In the genomic region with DNA sequence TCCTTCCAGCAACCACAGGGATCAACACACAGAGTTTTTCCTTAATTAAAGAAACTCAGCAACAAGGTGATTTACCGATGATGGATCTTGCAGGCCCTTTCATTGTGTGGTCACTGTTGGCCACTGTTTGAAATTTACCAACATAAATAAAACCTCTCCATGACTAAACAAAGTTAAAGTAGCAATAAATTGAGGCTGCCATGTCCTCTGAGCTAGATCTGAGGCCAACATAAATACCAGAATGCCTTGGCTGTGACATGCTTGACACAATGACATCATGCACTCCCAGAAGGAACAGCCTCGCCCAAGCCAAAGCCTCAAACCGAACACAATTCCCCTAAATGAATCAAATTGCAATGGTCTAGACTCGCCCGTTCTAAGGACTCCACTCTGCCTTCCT, we compare ENCODE assay signal across 12 mouse cellular contexts.
DNase-seq lines count a peak whose midpoint lies in the region; ATAC-seq and TF ChIP-seq lines count a peak whose summit lies in the region.
"Had no signal": no experiment of that assay in that cellular context is flagged by ENCODE, and none has a peak within 500 bp of the region (broad histone marks: within the 10 kb centered on the region; RNA-seq: fewer than 3 reads in every experiment).

No protein-coding gene starts in this region.

- 12% methylated on average over 5 of the region's 5 CpGs for WGBS in kidney, embryonic 16.5 days
- WGBS in kidney, postnatal 0 days, result 8% methylated on average over 5 of the region's 5 CpGs
- WGBS in neural tube, embryonic 14.5 days, result 33% methylated on average over 5 of the region's 5 CpGs

- ATAC-seq in kidney, embryonic 16.5 days (ENCODE audit: low FRiP score, low TSS enrichment), result peak; percentile 90
- peak; percentile 68 for ATAC-seq in kidney, postnatal 0 days (replicated peaks; ENCODE audit: low FRiP score, low read depth)
- ATAC-seq in neural tube, embryonic 14.5 days (ENCODE audit: low read depth), result peak; percentile 64

- H3K9me3 ChIP-seq in kidney, embryonic 16.5 days (ENCODE audit: low read length), result 0 out of 2 replicates have a peak, but pooled peaks cover 4% of the 10 kb centered on the region
- H3K9me3 ChIP-seq in kidney, postnatal 0 days (replicated peaks; ENCODE audit: low read length), result no peaks in the 10 kb centered on the region
- no peaks in the 10 kb centered on the region for H3K9me3 ChIP-seq in neural tube, embryonic 14.5 days (ENCODE audit: control insufficient read depth, low read length)
- H3K9me3 ChIP-seq: embryonic facial prominence, embryonic 15.5 days; hindbrain, embryonic 15.5 days; midbrain, embryonic 12.5 days had no signal

- no peaks in the 10 kb centered on the region for H3K36me3 ChIP-seq in kidney, embryonic 16.5 days (ENCODE audit: insufficient read depth, low read length)
- H3K36me3 ChIP-seq in kidney, postnatal 0 days (ENCODE audit: insufficient read depth, low read length), result no peaks in the 10 kb centered on the region
- no peaks in the 10 kb centered on the region for H3K36me3 ChIP-seq in neural tube, embryonic 14.5 days (ENCODE audit: control insufficient read depth, insufficient read depth, low read length)
- H3K36me3 ChIP-seq: embryonic facial prominence, embryonic 15.5 days; hindbrain, embryonic 15.5 days; midbrain, embryonic 12.5 days had no signal

- H3K4me3 ChIP-seq in kidney, embryonic 16.5 days (ENCODE audit: low read length), result no peak overlapping the region
- H3K4me3 ChIP-seq in kidney, postnatal 0 days (replicated peaks; ENCODE audit: low read depth, low read length), result no peak overlapping the region
- H3K4me3 ChIP-seq in neural tube, embryonic 14.5 days (ENCODE audit: low read depth, low read length), result no peak overlapping the region
- H3K4me3 ChIP-seq: embryonic facial prominence, embryonic 15.5 days; gastrocnemius, adult 2 months; hindbrain, embryonic 15.5 days; midbrain, embryonic 12.5 days had no signal

- no peak overlapping the region for H3K9ac ChIP-seq in kidney, embryonic 16.5 days (replicated peaks; ENCODE audit: low read length)
- no peak overlapping the region for H3K9ac ChIP-seq in kidney, postnatal 0 days (ENCODE audit: low read depth, low read length)
- H3K9ac ChIP-seq in neural tube, embryonic 14.5 days (replicated peaks; ENCODE audit: low read depth, low read length), result no peak overlapping the region
- H3K9ac ChIP-seq: embryonic facial prominence, embryonic 15.5 days; hindbrain, embryonic 15.5 days; midbrain, embryonic 12.5 days had no signal

- no peaks in the 10 kb centered on the region for H3K27me3 ChIP-seq in kidney, embryonic 16.5 days (ENCODE audit: insufficient read depth, low read length)
- H3K27me3 ChIP-seq in kidney, postnatal 0 days (ENCODE audit: insufficient read depth, low read length), result no peaks in the 10 kb centered on the region
- no peaks in the 10 kb centered on the region for H3K27me3 ChIP-seq in neural tube, embryonic 14.5 days (ENCODE audit: control insufficient read depth, insufficient read depth, low read length)
- H3K27me3 ChIP-seq: embryonic facial prominence, embryonic 15.5 days; hindbrain, embryonic 15.5 days; midbrain, embryonic 12.5 days had no signal

- H3K27ac ChIP-seq in kidney, embryonic 16.5 days (ENCODE audit: low read length), result peak overlapping the region; percentile 78
- H3K27ac ChIP-seq in kidney, postnatal 0 days, result 0 out of 2 replicates have a peak overlapping the region, but pooled peaks have one; percentile 56
- no peak overlapping the region for H3K27ac ChIP-seq in neural tube, embryonic 14.5 days (ENCODE audit: low read depth, low read length)
- H3K27ac ChIP-seq: embryonic facial prominence, embryonic 15.5 days; gastrocnemius, adult 2 months; hindbrain, embryonic 15.5 days; midbrain, embryonic 12.5 days had no signal

- no peak overlapping the region for H3K4me2 ChIP-seq in kidney, embryonic 16.5 days (replicated peaks; ENCODE audit: low read depth, low read length)
- H3K4me2 ChIP-seq in kidney, postnatal 0 days (ENCODE audit: low read length), result no peak overlapping the region
- no peak overlapping the region for H3K4me2 ChIP-seq in neural tube, embryonic 14.5 days (ENCODE audit: low read depth, low read length)
- H3K4me2 ChIP-seq: embryonic facial prominence, embryonic 15.5 days; hindbrain, embryonic 15.5 days; midbrain, embryonic 12.5 days had no signal

- no peak for DNase-seq in kidney, adult 11 months
- DNase-seq in embryo, embryonic 10.5 days (ENCODE audit: low spot score), result peak; percentile 38
- DNase-seq in kidney, postnatal 0 days (ENCODE audit: low spot score), result peak; percentile 92
- DNase-seq in left cerebral cortex, postnatal 10 days (ENCODE audit: extremely low spot score in 1 of 2, low spot score in 2 of 2), result no peak
- DNase-seq in urinary bladder, postnatal 4 days (ENCODE audit: low spot score in 2 of 2), result no peak
- DNase-seq: gastrocnemius, adult 2 months; retina, postnatal 1 day had no signal

- H3K4me1 ChIP-seq in kidney, embryonic 16.5 days (ENCODE audit: insufficient read depth, low read length), result peaks cover 22% of the 10 kb centered on the region
- peaks cover 4% of the 10 kb centered on the region for H3K4me1 ChIP-seq in kidney, postnatal 0 days (replicated peaks; ENCODE audit: insufficient read depth, low read length)
- peaks cover 10% of the 10 kb centered on the region; the same call in 1 of the 2 replicates for H3K4me1 ChIP-seq in neural tube, embryonic 14.5 days (ENCODE audit: control insufficient read depth, insufficient read depth, low read length)
- H3K4me1 ChIP-seq: hindbrain, embryonic 15.5 days had no signal

- intact Hi-C loops in left cerebral cortex, postnatal 10 days (cut with DNase I), result no loop called here

- TF ChIP-seq CTCF in kidney, postnatal 0 days (IDR thresholded peaks at IDR 0.05; ENCODE audit: low read depth), result no peak

Comparison
In these comparisons a context has a peak if more than half of its experiments do, and no peak if none do; other contexts are left out.
1. DNase-seq: peak in embryo, embryonic 10.5 days (single experiment) and kidney, postnatal 0 days (single experiment); none in kidney, adult 11 months (single experiment), left cerebral cortex, postnatal 10 days (0 of 2) and urinary bladder, postnatal 4 days (0 of 2).
2. Peak in every context shown above with its lines, with median percentiles within 50 percentile points of each other: ATAC-seq.